Mouse (Mus musculus): Measurements from ENCODE around the gene Rprd2. TPM values are rescaled to one million over a fixed set of nuclear protein-coding genes. Genes with fewer than 3 reads are reported as not detected.

The Rprd2 gene
- 90.5 TPM for polyA plus RNA-seq (2014; fragmentation: Illumina TruSeq; extraction: RNeasy Lipid Tissue Mini Kit (QIAGEN cat#74804))

DNA sequence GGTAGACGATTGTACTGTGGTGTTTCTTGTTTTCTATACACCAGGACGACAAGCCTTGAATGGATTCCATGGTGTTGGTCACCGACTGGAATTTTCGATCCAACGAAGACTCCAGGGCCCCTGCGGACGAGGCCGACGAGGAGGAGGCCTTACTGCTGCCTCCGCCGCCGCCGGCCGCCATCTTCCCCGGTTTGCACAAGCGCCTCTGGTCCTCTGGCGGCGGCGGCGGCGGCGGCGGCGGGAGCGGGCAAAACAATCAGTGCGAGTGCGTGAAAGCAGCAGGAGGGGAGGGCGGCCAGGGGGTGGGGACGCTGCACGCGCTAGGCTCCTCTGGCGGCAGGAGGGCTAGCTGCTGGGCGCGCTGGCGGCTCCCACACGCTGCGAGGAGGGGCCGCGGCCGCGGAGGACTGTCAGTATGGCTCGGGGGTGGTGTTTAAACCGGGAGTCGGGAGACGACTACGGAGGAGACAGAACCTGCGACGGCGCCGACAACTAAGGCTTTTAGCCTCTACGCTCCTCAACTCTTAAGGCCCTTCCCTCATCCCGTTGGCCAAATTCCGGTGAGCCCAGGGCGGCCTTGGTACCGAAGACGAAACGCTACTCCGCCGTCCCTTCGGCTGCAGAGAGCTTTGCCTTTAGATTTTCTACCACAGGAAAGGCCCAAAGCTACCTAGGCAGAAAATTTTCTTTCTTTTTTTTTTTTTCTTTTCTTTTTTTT lies at the start of gene Rprd2:
Rprd2 (minus strand) TSS at position 293 of the 718 bp plus-strand sequence.

GRCm38 (mm10) chr3:95855502-95856089 lies 36.9 kb upstream of the Rprd2 start, which contains the start of gene Prpf3:
TSS of gene Prpf3 (minus strand) at chr3:95855885.

GRCm38 (mm10) chr3:95760106-95760505 lies 58.6 kb downstream of the Rprd2 start, which contains the start of gene Tars2:
TSS of gene Tars2 (minus strand) at chr3:95760206.

GRCm38 (mm10) chr3:95739353-95740104 lies 79.1 kb downstream of the Rprd2 start, which contains the start of gene Ecm1:
TSS of gene Ecm1 (minus strand) at chr3:95739569.

Other genes starting within 250 kb of the Rprd2 start
- gene Golph3l, start 229.9 kb downstream of the Rprd2 start, polyA plus RNA-seq (2014; fragmentation: Illumina TruSeq; extraction: RNeasy Lipid Tissue Mini Kit (QIAGEN cat#74804)) = 138 TPM
- gene Ensa, start 193.9 kb downstream of the Rprd2 start, polyA plus RNA-seq (2014; fragmentation: Illumina TruSeq; extraction: RNeasy Lipid Tissue Mini Kit (QIAGEN cat#74804)) = 38.7 TPM
- 288 TPM for gene Mcl1, start 160.1 kb downstream of the Rprd2 start, polyA plus RNA-seq (2014; fragmentation: Illumina TruSeq; extraction: RNeasy Lipid Tissue Mini Kit (QIAGEN cat#74804))
- gene Adamtsl4, start 130.9 kb downstream of the Rprd2 start, polyA plus RNA-seq (2014; fragmentation: Illumina TruSeq; extraction: RNeasy Lipid Tissue Mini Kit (QIAGEN cat#74804)) = 0.51 TPM
- gene Ecm1, start 79.3 kb downstream of the Rprd2 start, polyA plus RNA-seq (2014; fragmentation: Illumina TruSeq; extraction: RNeasy Lipid Tissue Mini Kit (QIAGEN cat#74804)) = 5.2 TPM
- 10.5 TPM for gene Tars2, start 58.7 kb downstream of the Rprd2 start, polyA plus RNA-seq (2014; fragmentation: Illumina TruSeq; extraction: RNeasy Lipid Tissue Mini Kit (QIAGEN cat#74804))
- gene Prpf3, start 37.0 kb upstream of the Rprd2 start, polyA plus RNA-seq (2014; fragmentation: Illumina TruSeq; extraction: RNeasy Lipid Tissue Mini Kit (QIAGEN cat#74804)) = 31.2 TPM
- gene Mrps21, start 52.7 kb upstream of the Rprd2 start, polyA plus RNA-seq (2014; fragmentation: Illumina TruSeq; extraction: RNeasy Lipid Tissue Mini Kit (QIAGEN cat#74804)) = 10.7 TPM
- gene Ciart, start 63.4 kb upstream of the Rprd2 start, polyA plus RNA-seq (2014; fragmentation: Illumina TruSeq; extraction: RNeasy Lipid Tissue Mini Kit (QIAGEN cat#74804)) = 2.7 TPM
- 70.0 TPM for gene BC028528, start 73.1 kb upstream of the Rprd2 start, polyA plus RNA-seq (2014; fragmentation: Illumina TruSeq; extraction: RNeasy Lipid Tissue Mini Kit (QIAGEN cat#74804))
- gene Aph1a, start 75.1 kb upstream of the Rprd2 start, polyA plus RNA-seq (2014; fragmentation: Illumina TruSeq; extraction: RNeasy Lipid Tissue Mini Kit (QIAGEN cat#74804)) = 29.7 TPM
- gene Car14, start 85.8 kb upstream of the Rprd2 start, polyA plus RNA-seq (2014; fragmentation: Illumina TruSeq; extraction: RNeasy Lipid Tissue Mini Kit (QIAGEN cat#74804)) = 157 TPM
- gene Anp32e, start 110.4 kb upstream of the Rprd2 start, polyA plus RNA-seq (2014; fragmentation: Illumina TruSeq; extraction: RNeasy Lipid Tissue Mini Kit (QIAGEN cat#74804)) = 276 TPM
- 12.5 TPM for gene Plekho1, start 177.1 kb upstream of the Rprd2 start, polyA plus RNA-seq (2014; fragmentation: Illumina TruSeq; extraction: RNeasy Lipid Tissue Mini Kit (QIAGEN cat#74804))
- 51.8 TPM for gene Vps45, start 239.6 kb upstream of the Rprd2 start, polyA plus RNA-seq (2014; fragmentation: Illumina TruSeq; extraction: RNeasy Lipid Tissue Mini Kit (QIAGEN cat#74804))